Mouse (Mus musculus) thymus, adult 2 months (tissue): ENCODE measurements around the gene Wdr77.

Experiments
- CTCF ChIP-seq: fragments of 200-500 bp; IDR thresholded peaks from 2 replicates; pipeline ENCODE4 v1.5.1; 2012; ENCODE audit warnings: mild to moderate bottlenecking, control low read depth, low read length, moderate library complexity, borderline replicate concordance; ENCODE audit not compliant: control insufficient read depth, poor library complexity, insufficient read depth; ENCODE audit errors: extremely low read depth
- POLR2A ChIP-seq: fragments of 200-500 bp; IDR thresholded peaks from 2 replicates; pipeline ENCODE4 v1.6.1; 2012; ENCODE audit warnings: mild to moderate bottlenecking, low read length, control low read depth, moderate library complexity; ENCODE audit not compliant: control insufficient read depth, poor library complexity, insufficient read depth; ENCODE audit errors: extremely low read depth

GRCm38 (mm10) chr3:105910519-105911190 lies 48.5 kb upstream of the Wdr77 start:
- no peak for TF ChIP-seq CTCF
- no peak for TF ChIP-seq POLR2A
